Mouse (Mus musculus): ENCODE data around the gene Slc38a10.

The Slc38a10 gene

GRCm38 (mm10) chr11:120139309-120139731, 11.8 kb downstream of the Slc38a10 start:
- no peak for DNase-seq (ENCODE audit: low spot score)

GRCm38 (mm10) chr11:120137625-120138004, 13.5 kb downstream of the Slc38a10 start:
- peak; percentile 13 for DNase-seq (ENCODE audit: low spot score)

- DNase-seq (ENCODE audit: low spot score), result no peak
These were observed 14.1 kb downstream of the Slc38a10 start for GRCm38 (mm10) chr11:120136796-120137624.

- DNase-seq (ENCODE audit: low spot score), result no peak
These were observed 15.0 kb downstream of the Slc38a10 start for GRCm38 (mm10) chr11:120136195-120136594.

GRCm38 (mm10) chr11:120134847-120135530, 16.2 kb downstream of the Slc38a10 start:
- no peak for DNase-seq (ENCODE audit: low spot score)

- no peak for DNase-seq (ENCODE audit: low spot score)
These were observed 17.0 kb downstream of the Slc38a10 start for GRCm38 (mm10) chr11:120134148-120134547.

- DNase-seq (ENCODE audit: low spot score), result no peak
These were observed 21.9 kb downstream of the Slc38a10 start for GRCm38 (mm10) chr11:120129281-120129680.

- DNase-seq (ENCODE audit: low spot score), result no peak
These were observed 24.3 kb downstream of the Slc38a10 start for GRCm38 (mm10) chr11:120126845-120127244.

- DNase-seq (ENCODE audit: low spot score), result no peak
These were observed 29.0 kb downstream of the Slc38a10 start for GRCm38 (mm10) chr11:120122126-120122525.

GRCm38 (mm10) chr11:120120642-120121420, 30.3 kb downstream of the Slc38a10 start:
- peak; percentile 78 for DNase-seq (ENCODE audit: low spot score)

GRCm38 (mm10) chr11:120119936-120120541, 31.1 kb downstream of the Slc38a10 start:
- no peak for DNase-seq (ENCODE audit: low spot score)

- no peak for DNase-seq (ENCODE audit: low spot score)
These were observed 32.0 kb downstream of the Slc38a10 start for GRCm38 (mm10) chr11:120119108-120119507.

- no peak for DNase-seq (ENCODE audit: low spot score)
These were observed 33.5 kb downstream of the Slc38a10 start for GRCm38 (mm10) chr11:120117626-120118025.

GRCm38 (mm10) chr11:120114488-120115215, 36.5 kb downstream of the Slc38a10 start:
- peak; percentile 61 for DNase-seq (ENCODE audit: low spot score)

GRCm38 (mm10) chr11:120112136-120112535, 39.0 kb downstream of the Slc38a10 start:
- DNase-seq (ENCODE audit: low spot score), result no peak

- DNase-seq (ENCODE audit: low spot score), result peak; percentile 87
These were observed 40.1 kb downstream of the Slc38a10 start for GRCm38 (mm10) chr11:120111033-120111432.

- peak; percentile 24 for DNase-seq (ENCODE audit: low spot score)
These were observed 40.6 kb downstream of the Slc38a10 start for GRCm38 (mm10) chr11:120110554-120110953.

GRCm38 (mm10) chr11:120109558-120110210, 41.5 kb downstream of the Slc38a10 start:
- no peak for DNase-seq (ENCODE audit: low spot score)

GRCm38 (mm10) chr11:120107796-120108195, 43.4 kb downstream of the Slc38a10 start:
- no peak for DNase-seq (ENCODE audit: low spot score)

- no peak for DNase-seq (ENCODE audit: low spot score)
These were observed 44.1 kb downstream of the Slc38a10 start for GRCm38 (mm10) chr11:120107026-120107425.
